Mouse (Mus musculus) C2C12 (cell line): ENCODE measurements around the gene Ank3. TPM values are rescaled to one million over a fixed set of nuclear protein-coding genes. Genes with fewer than 3 reads are reported as not detected.
A peak's percentile ranks its signal among the peaks of the same experiment; 100 is the strongest.

Source experiments
- H3K27me3 ChIP-seq: one replicate; pipeline ENCODE4 v1.6.1; 2011; ENCODE audit not compliant: control insufficient read depth, insufficient read depth, insufficient read length
- H3K36me3 ChIP-seq: one replicate; pipeline ENCODE4 v1.6.1; 2011; ENCODE audit not compliant: control insufficient read depth, insufficient read depth
- H3K4me3 ChIP-seq: one replicate; pipeline ENCODE4 v1.5.1; 2011; ENCODE audit warnings: mild to moderate bottlenecking, control low read depth; ENCODE audit not compliant: poor library complexity, insufficient read depth, severe bottlenecking
- H3K79me2 ChIP-seq: one replicate; pipeline ENCODE4 v1.6.1; 2011; ENCODE audit not compliant: control insufficient read depth, insufficient read depth
- H3K79me3 ChIP-seq: one replicate; pipeline ENCODE4 v1.6.1; 2011; ENCODE audit warnings: low read depth, control low read depth
- H3ac ChIP-seq: one replicate; pipeline ENCODE3; 2011; ENCODE audit warnings: low read depth; ENCODE audit not compliant: control insufficient read depth, insufficient read length
- CEBPB ChIP-seq: IDR thresholded peaks from one replicate; pipeline ENCODE4 v1.6.1; 2011; ENCODE audit warnings: low read depth, mild to moderate bottlenecking, control low read depth, moderate library complexity
- CTCF ChIP-seq: IDR thresholded peaks from one replicate; pipeline ENCODE4 v1.5.1; 2011; ENCODE audit not compliant: control insufficient read depth, insufficient read depth, insufficient read length
- FOSL1 ChIP-seq: IDR thresholded peaks from one replicate; pipeline ENCODE4 v1.8.0; 2011; ENCODE audit warnings: mild to moderate bottlenecking, low read length; ENCODE audit not compliant: poor library complexity, insufficient read depth, severe bottlenecking
- MAX ChIP-seq: IDR thresholded peaks from one replicate; pipeline ENCODE4 v1.6.1; 2011; ENCODE audit warnings: mild to moderate bottlenecking, control low read depth
- MYOD1 ChIP-seq: IDR thresholded peaks from one replicate; pipeline ENCODE4 v1.6.1; 2011; ENCODE audit warnings: low read depth; ENCODE audit not compliant: control insufficient read depth, insufficient read length
- MYOG ChIP-seq: IDR thresholded peaks from one replicate; pipeline ENCODE4 v1.6.1; 2011; ENCODE audit not compliant: control insufficient read depth, insufficient read length; ENCODE audit errors: extremely low read depth
- USF1 ChIP-seq: IDR thresholded peaks from one replicate; pipeline ENCODE4 v1.6.1; 2011; ENCODE audit warnings: low read depth, mild to moderate bottlenecking, control low read depth, moderate library complexity
- polyA plus RNA-seq: library from polyadenylated mRNA; unstranded; fragments of >200 nt; fragmentation: generic; extraction: Trizol; gene quantifications from one replicate; pipeline ENCODE4 v1.2.1, GENCODE M21; 2012; ENCODE audit warnings: missing spikeins

Ank3 gene
- polyA plus RNA-seq, 1 experiment: 9.8 TPM

DNA sequence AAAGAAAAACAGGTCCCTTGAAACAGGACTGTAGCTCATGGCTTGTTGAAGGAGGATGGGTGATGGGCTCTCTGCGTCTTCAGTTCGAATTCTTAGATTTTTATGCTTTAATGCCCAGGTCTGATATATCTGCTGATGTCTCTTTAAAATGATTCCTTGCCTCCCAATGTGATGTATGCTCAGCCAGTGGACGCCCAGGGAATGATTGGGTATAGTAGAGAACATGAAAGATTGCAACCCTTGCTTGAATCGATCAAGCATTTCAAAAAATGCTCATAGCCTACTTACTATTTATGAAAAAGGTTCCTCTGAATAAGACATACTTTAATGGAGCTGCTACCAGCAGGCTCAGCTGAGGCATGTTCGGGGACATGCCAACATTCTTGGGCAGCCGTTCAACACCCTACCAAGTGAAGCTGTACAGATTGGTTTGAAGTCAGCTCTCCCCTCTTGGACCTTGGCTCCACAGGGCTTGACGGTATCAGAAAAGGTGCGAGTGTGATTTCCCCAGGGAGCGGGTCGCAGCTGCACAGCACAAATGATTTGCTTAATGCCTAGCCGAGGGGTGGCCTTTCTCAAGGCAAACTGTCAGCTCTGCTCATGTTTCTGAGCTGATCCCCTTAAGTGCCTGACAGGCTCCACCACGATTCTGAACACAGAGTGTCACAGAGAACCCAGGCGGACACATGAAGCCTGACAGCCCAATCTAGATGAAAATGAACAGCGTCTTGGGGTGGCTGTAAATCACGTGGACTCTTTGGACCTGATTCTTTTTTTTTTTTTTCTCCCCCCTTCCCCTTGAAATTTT lies 136.8 kb downstream of the Ank3 start:
- peaks cover 36% of the 10 kb centered on the region for H3K79me2 ChIP-seq
- H3K27me3 ChIP-seq: no peaks in the 10 kb centered on the region
- peak overlapping the region; percentile 27 for H3K4me3 ChIP-seq
- TF ChIP-seq MAX (no peak), CTCF (no peak)
- peaks cover 6% of the 10 kb centered on the region for H3K79me3 ChIP-seq
- H3ac ChIP-seq: no peak overlapping the region
- H3K36me3 ChIP-seq: no peaks in the 10 kb centered on the region

DNA sequence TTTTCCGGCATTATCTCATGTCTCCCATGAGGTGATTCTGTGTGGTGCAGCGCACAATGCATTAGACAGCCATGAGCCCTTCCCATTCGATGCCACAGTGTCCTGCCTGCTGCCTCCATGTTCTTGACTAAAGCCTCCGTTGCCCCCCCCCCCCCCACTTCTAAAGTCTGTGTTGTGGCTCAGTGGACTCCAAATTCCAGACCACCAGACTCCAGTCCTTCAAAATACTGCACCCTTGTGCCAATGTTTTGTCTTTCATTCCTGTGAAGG lies 137.3 kb downstream of the Ank3 start:
- TF ChIP-seq MAX (no peak), MYOD1 (no peak), USF1 (no peak), FOSL1 (no peak), CTCF (no peak), CEBPB (no peak), MYOG (no peak)
- Histone ChIP-seq H3ac (no peak overlapping the region), H3K79me2 (peaks cover 36% of the 10 kb centered on the region), H3K4me3 (no peak overlapping the region), H3K27me3 (no peaks in the 10 kb centered on the region), H3K79me3 (peaks cover 6% of the 10 kb centered on the region), H3K36me3 (no peaks in the 10 kb centered on the region)

DNA sequence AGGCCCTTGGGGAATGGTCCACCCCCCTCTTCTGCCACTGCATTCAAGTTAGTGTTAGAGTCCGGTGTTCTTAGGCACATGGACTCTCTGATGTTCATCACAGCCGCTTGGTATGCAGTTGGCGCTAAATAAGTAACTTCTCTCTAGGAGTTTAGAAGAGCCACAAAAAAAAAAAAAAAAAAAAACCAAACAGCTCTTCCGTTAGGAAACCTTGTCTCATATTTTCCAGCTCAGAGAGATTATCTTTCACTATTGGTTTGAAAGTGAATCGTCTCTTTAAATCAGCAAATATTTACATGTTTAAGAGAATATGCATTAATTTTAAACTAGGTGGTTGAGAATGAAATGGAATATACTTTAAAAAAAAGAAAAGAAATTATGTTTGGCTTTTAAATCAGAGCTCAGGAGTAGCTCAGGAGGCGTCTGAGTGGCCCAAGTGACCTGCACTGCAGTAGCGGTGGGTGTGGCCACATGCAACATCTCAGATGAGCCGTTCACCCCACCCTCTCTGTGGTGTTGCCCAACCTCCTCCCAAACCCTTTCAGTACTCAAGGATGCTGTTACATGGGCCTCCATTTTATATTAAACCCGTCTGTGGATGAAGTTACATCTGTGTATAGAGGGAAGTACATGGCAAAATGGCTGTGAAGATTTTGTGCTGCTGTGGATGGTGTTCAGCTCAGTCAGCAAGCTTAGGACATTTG lies 138.0 kb downstream of the Ank3 start:
- peaks cover 8% of the 10 kb centered on the region for H3K79me3 ChIP-seq
- H3K4me3 ChIP-seq: no peak overlapping the region
- TF ChIP-seq CTCF (no peak), CEBPB (no peak), MYOD1 (no peak), USF1 (no peak), MAX (no peak), FOSL1 (no peak), MYOG (no peak)
- no peak overlapping the region for H3ac ChIP-seq
- H3K36me3 ChIP-seq: no peaks in the 10 kb centered on the region
- H3K27me3 ChIP-seq: no peaks in the 10 kb centered on the region
- peaks cover 36% of the 10 kb centered on the region for H3K79me2 ChIP-seq

DNA sequence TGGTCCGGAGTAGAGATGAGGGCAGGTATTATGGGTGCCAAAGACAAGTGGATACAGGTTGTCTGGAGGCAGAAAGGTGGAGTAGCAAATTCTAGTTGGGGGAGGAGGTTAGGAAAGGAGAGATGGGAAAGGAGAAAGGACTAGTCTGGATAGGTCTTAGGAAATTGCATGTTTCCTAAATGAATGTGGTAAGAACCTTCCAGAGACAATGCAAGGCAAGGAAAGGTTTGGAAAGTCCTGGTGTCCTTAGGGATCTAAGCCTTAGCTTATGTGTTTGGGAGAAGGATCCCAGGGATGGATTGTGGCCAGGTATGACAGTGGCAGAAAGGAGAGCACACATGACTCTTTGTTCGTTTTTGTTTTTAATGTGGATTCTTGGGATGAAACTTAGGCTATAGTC lies 139.7 kb downstream of the Ank3 start:
- Histone ChIP-seq H3K27me3 (no peaks in the 10 kb centered on the region), H3K36me3 (no peaks in the 10 kb centered on the region), H3K4me3 (no peak overlapping the region), H3K79me2 (peaks cover 36% of the 10 kb centered on the region), H3ac (no peak overlapping the region), H3K79me3 (peaks cover 9% of the 10 kb centered on the region)
- TF ChIP-seq CTCF: no peak
- no peak for TF ChIP-seq FOSL1
- no peak for TF ChIP-seq CEBPB
- TF ChIP-seq MAX: no peak
- no peak for TF ChIP-seq MYOD1
- TF ChIP-seq MYOG: no peak
- TF ChIP-seq USF1: no peak

DNA sequence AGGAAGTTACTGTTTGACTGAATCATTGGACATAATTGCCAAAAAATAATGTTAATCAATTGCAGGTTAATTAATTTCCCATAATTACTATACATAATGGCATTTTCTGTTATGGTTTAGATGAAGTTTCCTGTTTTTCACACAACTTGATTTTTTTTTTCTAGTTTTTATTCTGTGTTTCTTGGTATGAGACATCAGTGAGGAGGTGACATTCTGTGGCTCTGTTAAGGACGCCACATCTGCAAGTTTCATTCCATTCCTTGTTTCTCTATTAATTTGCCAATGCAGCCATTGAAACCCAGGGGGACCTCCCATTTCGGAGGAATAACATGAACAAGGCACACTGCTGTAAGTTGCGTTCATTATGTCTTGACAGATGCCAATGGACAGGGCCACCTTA lies 143.9 kb downstream of the Ank3 start:
- no peak for TF ChIP-seq MYOD1
- TF ChIP-seq FOSL1: no peak
- no peak for TF ChIP-seq MAX
- TF ChIP-seq CEBPB: no peak
- TF ChIP-seq USF1: no peak
- no peak for TF ChIP-seq MYOG
- no peak for TF ChIP-seq CTCF
- peaks cover 2% of the 10 kb centered on the region for H3K79me2 ChIP-seq
- H3K27me3 ChIP-seq: no peaks in the 10 kb centered on the region
- H3K4me3 ChIP-seq: no peak overlapping the region
- peaks cover 8% of the 10 kb centered on the region for H3K79me3 ChIP-seq
- H3K36me3 ChIP-seq: no peaks in the 10 kb centered on the region
- no peak overlapping the region for H3ac ChIP-seq
